Mouse (Mus musculus): Measurements from ENCODE around the gene Prrc2b. TPM values are rescaled to one million over a fixed set of nuclear protein-coding genes. Genes with fewer than 3 reads are reported as not detected.
A peak's percentile ranks its signal among the peaks of the same experiment; 100 is the strongest.

The Prrc2b gene
- total RNA-seq, 2 experiments from 2014 or later = 293 to 298 TPM

GRCm38 (mm10) chr2:32160967-32161366 is 10.1 kb downstream of the Prrc2b start:
- DNase-seq (ENCODE audit: low spot score in 2 of 2) = no peak

- no peak for DNase-seq (ENCODE audit: low spot score in 2 of 2)
These were observed 11.2 kb downstream of the Prrc2b start for GRCm38 (mm10) chr2:32162102-32162501.

- DNase-seq (ENCODE audit: low spot score in 2 of 2) = no peak
These were observed 11.8 kb downstream of the Prrc2b start for GRCm38 (mm10) chr2:32162646-32163045.

GRCm38 (mm10) chr2:32163057-32163456 is 12.2 kb downstream of the Prrc2b start:
- DNase-seq (ENCODE audit: low spot score in 2 of 2) = no peak

GRCm38 (mm10) chr2:32164503-32164902 is 13.6 kb downstream of the Prrc2b start:
- DNase-seq (ENCODE audit: low spot score in 2 of 2) = no peak

- DNase-seq (ENCODE audit: low spot score in 2 of 2) = no peak
These were observed 14.3 kb downstream of the Prrc2b start for GRCm38 (mm10) chr2:32165040-32165800.

- no peak for DNase-seq (ENCODE audit: low spot score in 2 of 2)
These were observed 15.7 kb downstream of the Prrc2b start for GRCm38 (mm10) chr2:32166581-32166980.

- DNase-seq (ENCODE audit: low spot score in 2 of 2) = no peak
These were observed 16.3 kb downstream of the Prrc2b start for GRCm38 (mm10) chr2:32167034-32167770.

GRCm38 (mm10) chr2:32167819-32168218 is 16.9 kb downstream of the Prrc2b start:
- peak; percentile 58 to 73 for DNase-seq (ENCODE audit: low spot score in 2 of 2)

- DNase-seq (ENCODE audit: low spot score in 2 of 2) = no peak
These were observed 18.4 kb downstream of the Prrc2b start for GRCm38 (mm10) chr2:32169292-32169691.

- no peak for DNase-seq (ENCODE audit: low spot score in 2 of 2)
These were observed 19.1 kb downstream of the Prrc2b start for GRCm38 (mm10) chr2:32170010-32170409.

- DNase-seq (ENCODE audit: low spot score in 2 of 2) = no peak
These were observed 21.0 kb downstream of the Prrc2b start for GRCm38 (mm10) chr2:32171658-32172433.

- DNase-seq (ENCODE audit: low spot score in 2 of 2) = no peak
These were observed 23.4 kb downstream of the Prrc2b start for GRCm38 (mm10) chr2:32174170-32174741.

GRCm38 (mm10) chr2:32175051-32175466 is 24.2 kb downstream of the Prrc2b start:
- DNase-seq (ENCODE audit: low spot score in 2 of 2) = peak in 1 of 2 experiments; percentile 71

GRCm38 (mm10) chr2:32175508-32175907 is 24.6 kb downstream of the Prrc2b start:
- no peak for DNase-seq (ENCODE audit: low spot score in 2 of 2)

GRCm38 (mm10) chr2:32176848-32177247 is 26.0 kb downstream of the Prrc2b start:
- no peak for DNase-seq (ENCODE audit: low spot score in 2 of 2)

GRCm38 (mm10) chr2:32177397-32178060 is 26.6 kb downstream of the Prrc2b start:
- no peak for DNase-seq (ENCODE audit: low spot score in 2 of 2)

- no peak for DNase-seq (ENCODE audit: low spot score in 2 of 2)
These were observed 28.5 kb downstream of the Prrc2b start for GRCm38 (mm10) chr2:32179363-32179762.

GRCm38 (mm10) chr2:32180127-32180526 is 29.2 kb downstream of the Prrc2b start:
- DNase-seq (ENCODE audit: low spot score in 2 of 2) = no peak

GRCm38 (mm10) chr2:32181364-32181763 is 30.5 kb downstream of the Prrc2b start:
- DNase-seq (ENCODE audit: low spot score in 2 of 2) = no peak

- DNase-seq (ENCODE audit: low spot score in 2 of 2) = no peak
These were observed 31.2 kb downstream of the Prrc2b start for GRCm38 (mm10) chr2:32182119-32182518.
